Mouse (Mus musculus): ENCODE measurements at regions not wholly inside any gene's neighbourhood (a gene's known extent, or its start where the extent isn't known, plus 50 kb on each side); places are given as distances from the start of the nearest gene placed in this dataset.
A peak's percentile ranks its signal among the peaks of the same experiment; 100 is the strongest.

- DNase-seq (ENCODE audit: extremely low spot score), result no peak
Measured at GRCm38 (mm10) chr7:129980501-129980900, 388.8 kb downstream of the Wdr11 start.

- no peak for DNase-seq (ENCODE audit: extremely low spot score)
Measured at GRCm38 (mm10) chr7:129982411-129982810, 390.7 kb downstream of the Wdr11 start.

- DNase-seq (ENCODE audit: extremely low spot score), result no peak
Measured at GRCm38 (mm10) chr7:129983601-129984120, 392.0 kb downstream of the Wdr11 start.

- no peak for DNase-seq (ENCODE audit: extremely low spot score)
Measured at GRCm38 (mm10) chr7:129984367-129984766, 392.7 kb downstream of the Wdr11 start.

- DNase-seq (ENCODE audit: extremely low spot score), result peak; percentile 61
Measured at GRCm38 (mm10) chr7:129987119-129987665, 395.5 kb downstream of the Wdr11 start.

- DNase-seq (ENCODE audit: extremely low spot score), result no peak
Measured at GRCm38 (mm10) chr7:129987713-129988112, 396.1 kb downstream of the Wdr11 start.

GRCm38 (mm10) chr7:129993446-129994223, 402.0 kb downstream of the Wdr11 start:
- no peak for DNase-seq (ENCODE audit: extremely low spot score)

- DNase-seq (ENCODE audit: extremely low spot score), result no peak
Measured at GRCm38 (mm10) chr7:129995529-129995928, 403.9 kb downstream of the Wdr11 start.

- DNase-seq (ENCODE audit: extremely low spot score), result no peak
Measured at GRCm38 (mm10) chr7:130001064-130001463, 409.4 kb downstream of the Wdr11 start.

GRCm38 (mm10) chr7:130002002-130002401, 410.3 kb downstream of the Wdr11 start:
- no peak for DNase-seq (ENCODE audit: extremely low spot score)

- DNase-seq (ENCODE audit: extremely low spot score), result no peak
Measured at GRCm38 (mm10) chr7:130005406-130005805, 413.7 kb downstream of the Wdr11 start.

- no peak for DNase-seq (ENCODE audit: extremely low spot score)
Measured at GRCm38 (mm10) chr7:130007993-130008583, 416.4 kb downstream of the Wdr11 start.

- DNase-seq (ENCODE audit: extremely low spot score), result no peak
Measured at GRCm38 (mm10) chr7:130008591-130009418, 417.1 kb downstream of the Wdr11 start.

- no peak for DNase-seq (ENCODE audit: extremely low spot score)
Measured at GRCm38 (mm10) chr7:130012067-130012466, 420.4 kb downstream of the Wdr11 start.

- no peak for DNase-seq (ENCODE audit: extremely low spot score)
Measured at GRCm38 (mm10) chr7:130013109-130013508, 421.4 kb downstream of the Wdr11 start.

- DNase-seq (ENCODE audit: extremely low spot score), result no peak
Measured at GRCm38 (mm10) chr7:130014609-130015008, 422.9 kb downstream of the Wdr11 start.

GRCm38 (mm10) chr7:130015375-130016014, 423.8 kb downstream of the Wdr11 start:
- no peak for DNase-seq (ENCODE audit: extremely low spot score)

- DNase-seq (ENCODE audit: extremely low spot score), result no peak
Measured at GRCm38 (mm10) chr7:130016015-130016874, 424.6 kb downstream of the Wdr11 start.

- DNase-seq (ENCODE audit: extremely low spot score), result no peak
Measured at GRCm38 (mm10) chr7:130018891-130019290, 427.2 kb downstream of the Wdr11 start.

- DNase-seq (ENCODE audit: extremely low spot score), result no peak
Measured at GRCm38 (mm10) chr7:130028945-130029344, 437.3 kb downstream of the Wdr11 start.
